Mouse (Mus musculus) left cerebral cortex, adult 2 months (tissue): ENCODE results near the gene Rnf40. TPM values are rescaled to one million over a fixed set of nuclear protein-coding genes. Genes with fewer than 3 reads are reported as not detected.
"Not testable (repeated sequence)": the region's sequence is repeated elsewhere in the genome, so short reads cannot be mapped to it uniquely, and the experiment has no call there.

Experiments used
- DNase-seq, 2 experiments: peaks; one replicate each; pipeline ENCODE4 v3.0.0; 2021 to 2022; ENCODE audit warnings: low spot score in 2 of 2, mixed read lengths in 1 of 2; ENCODE audit errors: extremely low spot score in 1 of 2
- H3K27ac ChIP-seq: fragments of 200-600 bp; 2 replicates; pipeline ENCODE4 v1.8.1; 2022
- H3K4me3 ChIP-seq: fragments of 200-600 bp; 2 replicates; pipeline ENCODE4 v1.8.1; 2022
- CTCF ChIP-seq: fragments of 200-600 bp; IDR thresholded peaks from 2 replicates; pipeline ENCODE4 v1.8.1; 2022; ENCODE audit warnings: antibody characterized with exemption, mild to moderate bottlenecking, moderate library complexity
- intact Hi-C: fragments of 180-260 bp; cut with DNase I; formaldehyde crosslinking; loops from one replicate; pipeline ENCODE4 v1.15.1; 2025
- total RNA-seq, 2 experiments: library from RNA; stranded (reverse); gene quantifications; 2 replicates each; pipeline ENCODE4 v1.2.3; 2021

Gene Rnf40
- total RNA-seq, 2 experiments from 2014 or later, result 78.8 to 79.6 TPM

DNA sequence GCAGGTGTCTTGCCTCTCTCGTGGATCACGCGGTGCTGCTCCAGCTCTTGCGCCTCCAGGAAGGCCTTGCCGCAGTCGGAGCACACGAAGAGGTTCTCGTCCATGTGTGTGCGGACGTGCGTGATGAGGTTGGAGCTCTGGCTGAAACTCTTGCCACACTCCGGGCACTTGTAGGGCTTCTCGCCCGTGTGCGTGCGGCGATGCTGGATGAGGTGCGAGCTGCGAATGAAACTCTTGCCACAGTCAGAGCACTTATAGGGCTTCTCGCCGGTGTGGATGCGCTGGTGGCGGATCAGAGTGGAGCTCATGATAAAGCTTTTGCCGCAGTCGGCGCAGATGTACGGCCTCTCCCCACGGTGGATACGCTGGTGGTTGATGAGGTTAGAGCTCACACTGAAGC is 22.4 kb downstream of the Rnf40 start:
- H3K4me3 ChIP-seq, result no peak overlapping the region
- H3K27ac ChIP-seq, result no peak overlapping the region
- TF ChIP-seq CTCF, result no peak
- no peak for DNase-seq
- intact Hi-C loops, result no loop called here

DNA sequence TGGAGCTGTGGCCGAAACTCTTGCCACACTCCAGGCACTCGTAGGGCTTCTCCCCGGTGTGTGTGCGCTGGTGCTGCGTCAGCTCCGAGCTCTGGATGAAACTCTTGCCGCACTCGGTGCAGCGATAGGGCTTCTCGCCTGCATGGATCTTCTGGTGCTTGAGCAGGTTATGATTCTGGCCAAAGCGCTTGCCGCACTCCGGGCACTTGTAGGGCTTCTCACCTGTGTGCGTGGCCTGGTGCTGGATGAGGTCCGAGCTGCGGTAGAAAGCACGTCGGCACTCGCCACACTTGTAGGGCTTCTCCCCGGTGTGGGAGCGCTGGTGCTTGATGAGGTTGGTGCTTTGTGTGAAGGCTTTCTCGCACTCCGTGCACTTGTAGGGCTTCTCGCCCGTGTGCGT is 23.0 kb downstream of the Rnf40 start:
- no peak for TF ChIP-seq CTCF
- intact Hi-C loops, result no loop called here
- no peak for DNase-seq
- no peak overlapping the region for H3K4me3 ChIP-seq
- no peak overlapping the region for H3K27ac ChIP-seq

- Histone ChIP-seq H3K4me3 (no peak overlapping the region; the same call in 1 of the 2 replicates), H3K27ac (no peak overlapping the region)
- TF ChIP-seq CTCF, result no peak
- intact Hi-C loops, result no loop called here
- no peak for DNase-seq
Measured at GRCm38 (mm10) chr7:127613501-127613900, 24.9 kb downstream of the Rnf40 start.

DNA sequence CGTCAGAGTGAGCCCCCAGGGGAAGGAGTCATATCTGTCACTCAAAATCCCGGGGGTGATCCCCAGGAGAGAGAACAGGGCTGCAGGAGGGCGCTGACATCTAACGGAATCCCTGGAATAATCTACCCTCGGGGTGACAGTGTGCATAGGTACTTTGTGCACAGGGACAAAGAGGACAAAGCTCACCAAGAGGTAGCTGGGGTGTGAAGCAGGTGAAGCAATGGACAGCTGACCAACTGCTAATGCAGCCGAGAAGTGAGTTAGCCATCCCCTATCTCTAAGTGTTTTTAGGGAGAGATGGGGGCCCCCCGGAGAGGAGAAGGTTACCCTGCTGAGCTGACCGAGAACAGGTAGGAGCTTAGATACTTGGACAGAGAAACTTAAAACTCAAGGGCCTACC is 25.5 kb downstream of the Rnf40 start:
- no peak for TF ChIP-seq CTCF
- Histone ChIP-seq H3K27ac (peak overlapping the region; percentile 91; the same call in 1 of the 2 replicates), H3K4me3 (peak overlapping the region; percentile 98)
- DNase-seq, result no peak
- intact Hi-C loops, result no loop called here

DNA sequence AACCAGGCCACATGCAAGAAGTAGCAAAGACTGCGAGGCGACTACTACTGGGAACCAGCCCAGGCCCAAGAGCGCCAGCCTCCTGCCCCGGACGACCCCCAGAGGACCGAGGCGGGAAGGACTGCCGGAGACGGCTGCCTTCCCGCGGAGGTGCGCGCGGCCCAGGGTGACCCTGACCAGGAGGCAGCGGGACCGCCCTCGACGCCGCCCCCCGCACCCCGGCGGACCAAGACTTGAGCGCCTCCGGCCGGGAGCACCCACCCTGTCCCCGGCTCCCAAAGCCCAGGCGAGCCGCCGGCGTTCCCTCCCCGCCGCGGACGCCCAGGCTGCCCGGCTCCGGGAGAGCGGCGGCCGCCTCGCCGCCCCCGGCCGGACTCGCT is 25.9 kb downstream of the Rnf40 start:
- peak overlapping the region; percentile 91 for H3K27ac ChIP-seq
- DNase-seq, result peak in 1 of 2 experiments; percentile 47
- H3K4me3 ChIP-seq, result peak overlapping the region; percentile 98
- intact Hi-C loops, result no loop called here
- no peak for TF ChIP-seq CTCF

DNA sequence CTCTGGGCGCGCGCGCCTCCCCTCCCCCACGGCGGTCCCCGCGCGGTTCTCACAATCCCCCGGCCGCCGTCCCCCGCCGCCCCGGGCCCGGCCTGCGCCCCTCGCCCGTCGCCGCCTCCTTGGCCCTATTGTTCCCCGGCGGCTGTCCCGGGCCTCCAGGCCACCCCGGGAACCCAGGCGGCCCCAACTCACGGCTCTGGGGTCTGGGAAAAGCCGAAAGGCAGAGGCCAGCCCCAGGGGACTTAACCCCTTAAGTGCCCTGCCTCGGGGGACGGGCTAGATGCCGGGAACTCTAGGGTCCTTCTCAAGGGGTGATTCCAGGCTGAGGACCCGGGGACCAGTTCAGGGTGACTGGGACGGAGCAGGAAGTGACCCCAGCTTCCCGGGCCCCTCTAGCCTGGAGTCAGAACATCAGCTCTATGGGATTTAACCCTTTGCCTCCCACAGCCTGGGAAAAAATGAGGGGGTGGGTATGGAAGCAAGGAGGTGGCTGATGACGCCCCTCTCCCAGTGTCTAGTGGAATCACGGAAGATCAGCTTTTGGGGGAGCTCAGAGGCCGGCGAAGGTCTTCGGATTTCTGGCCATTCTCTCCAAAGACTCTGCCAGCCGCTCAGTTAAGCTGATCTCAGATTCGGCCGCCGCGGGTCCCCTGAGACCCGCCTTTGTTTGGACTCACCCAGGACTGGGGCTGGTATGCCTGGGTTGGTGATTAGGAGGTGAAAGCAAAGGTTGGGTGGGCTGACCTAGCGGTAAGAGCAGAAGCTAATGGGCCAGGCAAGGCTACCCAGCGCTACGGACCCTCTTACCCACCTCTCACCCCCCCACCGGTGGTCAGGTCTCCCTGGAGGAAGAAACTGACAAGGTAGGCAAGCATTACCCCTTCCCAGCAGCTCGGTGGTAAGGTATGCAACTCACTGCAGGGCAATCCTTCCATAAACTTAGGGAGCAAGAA is 26.6 kb downstream of the Rnf40 start, which contains the start of gene Zfp629:
Gene Zfp629 (minus strand): TSS at position 907 of the 953 bp plus-strand sequence.
- peak; percentile 69 to 76 for DNase-seq
- no peak for TF ChIP-seq CTCF
- Histone ChIP-seq H3K27ac (peak within 1 kb of the TSS; percentile 91), H3K4me3 (peak within 1 kb of the TSS; percentile 98)
- intact Hi-C loops, result no loop called here

DNA sequence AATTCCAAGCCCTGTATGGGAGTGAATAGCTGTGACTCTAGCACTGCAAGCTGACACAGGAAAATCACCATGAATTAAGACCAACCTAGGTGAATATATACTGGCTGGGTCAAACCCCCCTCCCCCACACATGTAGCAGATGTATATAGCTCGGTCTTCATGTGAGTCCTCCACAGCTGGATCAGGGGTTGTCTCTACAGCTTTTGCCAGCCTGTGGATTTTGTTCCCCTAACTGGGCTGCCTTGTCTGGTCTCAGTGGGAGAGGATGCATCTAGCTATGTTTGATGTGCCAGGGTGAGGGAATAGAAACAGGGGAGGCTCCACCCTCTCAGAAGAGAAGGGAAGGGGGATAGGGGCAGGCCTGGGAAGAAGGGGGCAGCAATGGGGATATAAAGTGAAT is 27.8 kb downstream of the Rnf40 start:
- DNase-seq, result no peak
- intact Hi-C loops, result no loop called here

GRCm38 (mm10) chr7:127616881-127617280 is 28.3 kb downstream of the Rnf40 start:
- intact Hi-C loops, result no loop called here
- no peak for DNase-seq
- TF ChIP-seq CTCF, result no peak
- no peak overlapping the region for H3K4me3 ChIP-seq
- H3K27ac ChIP-seq, result no peak overlapping the region

More for the DNA sequence above, 27.8 kb downstream of the Rnf40 start:
- Histone ChIP-seq H3K27ac (no peak overlapping the region), H3K4me3 (no peak overlapping the region)
- TF ChIP-seq CTCF, result no peak

GRCm38 (mm10) chr7:127617962-127618361 is 29.4 kb downstream of the Rnf40 start:
- no peak overlapping the region for H3K27ac ChIP-seq
- TF ChIP-seq CTCF, result no peak
- intact Hi-C loops, result no loop called here
- no peak overlapping the region for H3K4me3 ChIP-seq
- DNase-seq, result no peak

- H3K27ac ChIP-seq, DNase-seq, intact Hi-C loops, H3K4me3 ChIP-seq: not testable (repeated sequence)
Measured at GRCm38 (mm10) chr7:127618402-127618801, 29.8 kb downstream of the Rnf40 start.

- no peak overlapping the region for H3K27ac ChIP-seq
- H3K4me3 ChIP-seq, result no peak overlapping the region
- intact Hi-C loops, result no loop called here
- TF ChIP-seq CTCF, result no peak
- DNase-seq, result no peak
Measured at GRCm38 (mm10) chr7:127626039-127626438, 37.5 kb downstream of the Rnf40 start.

GRCm38 (mm10) chr7:127626471-127626870 is 37.9 kb downstream of the Rnf40 start:
- no peak for TF ChIP-seq CTCF
- Histone ChIP-seq H3K4me3 (no peak overlapping the region), H3K27ac (no peak overlapping the region)
- intact Hi-C loops, result no loop called here
- DNase-seq, result no peak

- intact Hi-C loops, result no loop called here
- TF ChIP-seq CTCF, result no peak
- Histone ChIP-seq H3K27ac (no peak overlapping the region), H3K4me3 (no peak overlapping the region)
- no peak for DNase-seq
Measured at GRCm38 (mm10) chr7:127628646-127629045, 40.1 kb downstream of the Rnf40 start.
